Mouse (Mus musculus): Measurements from ENCODE around the gene Pax6. TPM values are rescaled to one million over a fixed set of nuclear protein-coding genes. Genes with fewer than 3 reads are reported as not detected.
A peak's percentile ranks its signal among the peaks of the same experiment; 100 is the strongest.

The Pax6 gene
- polyA plus RNA-seq, 1 experiment from 2014 or later: 0.08 TPM

DNA sequence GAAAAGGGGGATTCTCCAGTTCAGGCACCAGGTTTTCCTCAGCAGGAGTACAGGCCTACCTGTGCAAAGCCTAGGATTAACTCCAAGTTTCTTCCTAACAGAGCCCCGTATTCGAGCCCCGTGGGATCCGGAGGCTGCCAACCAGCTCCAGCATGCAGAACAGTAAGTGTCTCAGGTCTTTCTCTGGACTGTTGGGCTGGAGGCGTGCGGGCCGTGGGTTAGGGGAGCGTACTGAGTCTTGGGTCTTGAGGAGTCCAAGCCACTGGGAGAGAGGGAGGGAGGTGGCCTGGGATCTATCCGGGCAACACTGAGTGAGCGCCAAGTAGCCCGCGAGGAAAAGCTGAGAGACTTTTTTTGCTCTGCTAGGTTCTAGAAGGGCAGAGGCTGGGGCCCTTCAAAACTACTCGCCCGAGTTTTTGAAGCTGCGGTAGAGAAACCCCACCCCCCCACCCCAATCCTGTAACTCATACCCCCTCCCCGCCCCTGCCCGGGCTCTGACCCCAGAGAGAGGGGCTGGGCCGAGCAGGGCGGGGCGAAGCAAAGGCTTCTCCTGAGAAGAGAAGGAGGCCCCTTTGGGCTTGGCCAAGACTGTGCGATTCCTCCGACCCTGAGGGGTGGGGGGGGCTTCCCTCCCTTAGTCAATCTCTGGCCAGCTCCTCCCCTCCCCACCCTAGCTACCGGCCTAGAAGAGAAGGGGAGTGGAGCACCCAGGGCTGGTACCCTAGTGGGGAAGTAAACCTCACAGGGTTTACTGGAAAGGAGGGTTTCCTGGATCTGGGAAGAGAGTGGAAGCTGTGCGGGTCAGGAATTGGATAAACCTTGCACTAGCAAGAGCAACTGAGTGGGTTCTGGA is 11.7 kb downstream of the Pax6 start:
- H3K4me2 ChIP-seq (ENCODE audit: low read depth, low read length): no peak overlapping the region
- H3K27ac ChIP-seq (ENCODE audit: low read length): no peak overlapping the region
- no peaks in the 10 kb centered on the region for H3K36me3 ChIP-seq (ENCODE audit: control insufficient read depth, insufficient read depth)
- H3K9me3 ChIP-seq (replicated peaks; ENCODE audit: control insufficient read depth, low read length): no peaks in the 10 kb centered on the region
- 5% methylated on average over 23 of the region's 24 CpGs for WGBS (ENCODE audit: insufficient replicate concordance)
- peaks cover 94% of the 10 kb centered on the region for H3K27me3 ChIP-seq (ENCODE audit: control insufficient read depth, insufficient read depth, low read depth, low read length)
- no peaks in the 10 kb centered on the region; the same call in 1 of the 2 replicates for H3K4me1 ChIP-seq (ENCODE audit: control insufficient read depth, low read depth, low read length)
- no peak overlapping the region for H3K9ac ChIP-seq (ENCODE audit: low read depth, low read length)
- H3K4me3 ChIP-seq (ENCODE audit: low read depth, low read length): no peak overlapping the region
- ATAC-seq (ENCODE audit: low read depth): no peak

DNA sequence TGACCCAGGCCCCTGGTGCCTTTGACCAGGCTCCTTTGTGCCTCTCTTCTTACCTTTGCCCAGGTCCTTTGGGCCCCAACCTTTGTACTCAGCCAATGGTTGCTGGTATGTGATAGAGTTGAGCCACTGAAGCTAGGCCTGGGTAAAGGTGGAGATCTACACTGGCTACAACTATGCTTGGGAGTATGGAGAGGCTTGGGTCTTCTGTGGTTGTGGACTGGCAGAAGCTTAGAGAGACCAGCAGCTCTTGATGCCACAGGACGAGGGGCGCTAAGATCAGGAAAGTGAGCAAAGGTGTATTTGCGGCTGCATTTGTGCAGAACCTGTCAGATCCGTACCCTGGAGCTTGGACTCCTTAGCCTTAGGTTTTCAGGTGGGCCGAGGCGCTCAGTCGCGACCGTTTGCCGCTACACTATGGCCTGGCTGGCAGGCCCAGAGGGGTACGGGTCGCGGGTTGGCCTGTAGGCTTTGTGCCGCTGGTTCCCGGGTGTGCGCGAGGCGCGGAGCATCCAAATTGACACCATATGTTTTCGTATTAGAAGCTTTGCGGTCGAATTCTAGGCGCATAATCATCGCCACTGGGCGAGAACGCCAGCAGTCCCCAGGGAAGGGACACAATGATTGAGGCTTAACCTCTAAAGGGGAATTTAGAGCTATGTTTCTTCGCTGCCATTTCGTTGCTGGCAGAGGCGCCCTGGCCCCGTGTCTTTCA is 12.5 kb downstream of the Pax6 start:
- H3K4me1 ChIP-seq (ENCODE audit: control insufficient read depth, low read depth, low read length): no peaks in the 10 kb centered on the region; the same call in 1 of the 2 replicates
- H3K9ac ChIP-seq (ENCODE audit: low read depth, low read length): no peak overlapping the region
- peaks cover 94% of the 10 kb centered on the region for H3K27me3 ChIP-seq (ENCODE audit: control insufficient read depth, insufficient read depth, low read depth, low read length)
- 3% methylated on average over 30 of the region's 30 CpGs for WGBS (ENCODE audit: insufficient replicate concordance)
- H3K36me3 ChIP-seq (ENCODE audit: control insufficient read depth, insufficient read depth): no peaks in the 10 kb centered on the region
- no peak overlapping the region for H3K4me3 ChIP-seq (ENCODE audit: low read depth, low read length)
- no peak overlapping the region for H3K4me2 ChIP-seq (ENCODE audit: low read depth, low read length)
- no peak for ATAC-seq (ENCODE audit: low read depth)
- H3K27ac ChIP-seq (ENCODE audit: low read length): no peak overlapping the region
- no peaks in the 10 kb centered on the region for H3K9me3 ChIP-seq (replicated peaks; ENCODE audit: control insufficient read depth, low read length)

DNA sequence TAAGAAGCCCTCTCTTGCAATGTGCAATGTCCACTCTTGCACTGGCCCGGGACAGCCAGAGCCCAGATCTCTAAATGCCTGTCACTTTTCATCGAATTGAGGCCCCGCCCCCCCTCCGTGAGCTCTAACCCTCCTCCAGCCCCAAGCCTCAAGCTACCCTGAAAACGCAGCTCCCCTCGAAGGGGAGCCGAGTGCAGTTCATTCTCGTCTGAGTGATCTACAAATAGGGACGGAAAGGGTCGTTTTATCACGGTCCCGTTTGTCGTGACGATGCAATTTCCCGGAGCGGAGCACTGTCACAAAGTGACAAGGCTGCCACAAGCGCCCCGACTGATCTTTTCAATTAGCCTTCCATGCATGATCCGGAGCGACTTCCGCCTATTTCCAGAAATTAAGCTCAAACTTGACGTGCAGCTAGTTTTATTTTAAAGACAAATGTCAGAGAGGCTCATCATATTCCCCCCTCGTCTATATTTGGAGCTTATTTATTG is 13.4 kb downstream of the Pax6 start:
- Histone ChIP-seq H3K27me3 (ENCODE audit: control insufficient read depth, insufficient read depth, low read depth, low read length) (peaks cover 94% of the 10 kb centered on the region), H3K9ac (ENCODE audit: low read depth, low read length) (no peak overlapping the region), H3K4me3 (ENCODE audit: low read depth, low read length) (0 out of 2 replicates have a peak overlapping the region, but pooled peaks have one; percentile 0), H3K4me2 (ENCODE audit: low read depth, low read length) (no peak overlapping the region), H3K36me3 (ENCODE audit: control insufficient read depth, insufficient read depth) (no peaks in the 10 kb centered on the region), H3K27ac (ENCODE audit: low read length) (no peak overlapping the region), H3K9me3 (replicated peaks; ENCODE audit: control insufficient read depth, low read length) (no peaks in the 10 kb centered on the region), H3K4me1 (ENCODE audit: control insufficient read depth, low read depth, low read length) (no peaks in the 10 kb centered on the region; the same call in 1 of the 2 replicates)
- no peak for ATAC-seq (ENCODE audit: low read depth)
- under 1% methylated on average over 23 of the region's 23 CpGs for WGBS (ENCODE audit: insufficient replicate concordance)

GRCm38 (mm10) chr2:105682634-105683351 is 14.1 kb downstream of the Pax6 start:
- no peak overlapping the region for H3K4me2 ChIP-seq (ENCODE audit: low read depth, low read length)
- H3K4me3 ChIP-seq (ENCODE audit: low read depth, low read length): no peak overlapping the region
- peaks cover 94% of the 10 kb centered on the region for H3K27me3 ChIP-seq (ENCODE audit: control insufficient read depth, insufficient read depth, low read depth, low read length)
- H3K9ac ChIP-seq (ENCODE audit: low read depth, low read length): no peak overlapping the region
- 2% methylated on average over 21 of the region's 21 CpGs for whole genome bisulfite sequencing (ENCODE audit: insufficient replicate concordance)
- no peaks in the 10 kb centered on the region for H3K9me3 ChIP-seq (replicated peaks; ENCODE audit: control insufficient read depth, low read length)
- H3K4me1 ChIP-seq (ENCODE audit: control insufficient read depth, low read depth, low read length): peaks cover 2% of the 10 kb centered on the region
- ATAC-seq (ENCODE audit: low read depth): no peak
- no peaks in the 10 kb centered on the region for H3K36me3 ChIP-seq (ENCODE audit: control insufficient read depth, insufficient read depth)
- H3K27ac ChIP-seq (ENCODE audit: low read length): no peak overlapping the region

DNA sequence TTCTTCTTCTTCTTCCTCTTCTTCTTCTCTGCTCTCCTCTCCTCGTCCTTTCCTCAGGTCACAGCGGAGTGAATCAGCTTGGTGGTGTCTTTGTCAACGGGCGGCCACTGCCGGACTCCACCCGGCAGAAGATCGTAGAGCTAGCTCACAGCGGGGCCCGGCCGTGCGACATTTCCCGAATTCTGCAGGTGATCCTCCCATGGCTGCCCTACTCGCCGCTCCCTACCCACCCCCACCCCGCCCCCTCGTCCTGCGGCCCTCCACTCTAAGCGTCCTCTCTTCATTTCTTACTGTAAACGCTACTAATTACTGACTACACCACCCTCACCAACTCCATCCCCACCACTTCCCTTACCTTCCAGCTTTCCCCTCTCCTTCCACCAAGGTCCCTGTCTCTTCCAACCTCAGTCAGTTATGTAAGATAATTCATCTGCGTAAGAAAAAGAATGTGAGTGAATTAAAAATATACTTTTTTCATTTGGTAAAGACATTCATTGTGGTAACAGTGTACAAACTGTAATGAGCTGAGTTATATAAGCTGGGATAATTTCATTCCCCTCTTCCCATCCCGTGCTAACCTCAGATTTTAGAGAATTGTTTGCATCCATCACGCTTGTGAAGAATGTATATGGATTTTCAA is 15.2 kb downstream of the Pax6 start:
- peaks cover 2% of the 10 kb centered on the region for H3K4me1 ChIP-seq (ENCODE audit: control insufficient read depth, low read depth, low read length)
- H3K9me3 ChIP-seq (replicated peaks; ENCODE audit: control insufficient read depth, low read length): no peaks in the 10 kb centered on the region
- under 1% methylated on average over 22 of the region's 22 CpGs for WGBS (ENCODE audit: insufficient replicate concordance)
- no peak for ATAC-seq (ENCODE audit: low read depth)
- H3K4me2 ChIP-seq (ENCODE audit: low read depth, low read length): no peak overlapping the region
- H3K4me3 ChIP-seq (ENCODE audit: low read depth, low read length): no peak overlapping the region
- H3K9ac ChIP-seq (ENCODE audit: low read depth, low read length): no peak overlapping the region
- H3K27ac ChIP-seq (ENCODE audit: low read length): no peak overlapping the region
- H3K27me3 ChIP-seq (ENCODE audit: control insufficient read depth, insufficient read depth, low read depth, low read length): peaks cover 96% of the 10 kb centered on the region
- H3K36me3 ChIP-seq (ENCODE audit: control insufficient read depth, insufficient read depth): no peaks in the 10 kb centered on the region

- H3K4me2 ChIP-seq (ENCODE audit: low read depth, low read length): no peak overlapping the region
- H3K4me1 ChIP-seq (ENCODE audit: control insufficient read depth, low read depth, low read length): peaks cover 2% of the 10 kb centered on the region
- no peaks in the 10 kb centered on the region for H3K9me3 ChIP-seq (replicated peaks; ENCODE audit: control insufficient read depth, low read length)
- no peak overlapping the region for H3K27ac ChIP-seq (ENCODE audit: low read length)
- no peak for ATAC-seq (ENCODE audit: low read depth)
- no peaks in the 10 kb centered on the region for H3K36me3 ChIP-seq (ENCODE audit: control insufficient read depth, insufficient read depth)
- no peak overlapping the region for H3K4me3 ChIP-seq (ENCODE audit: low read depth, low read length)
- H3K9ac ChIP-seq (ENCODE audit: low read depth, low read length): no peak overlapping the region
- 2% methylated on average over 11 of the region's 11 CpGs for WGBS (ENCODE audit: insufficient replicate concordance)
- H3K27me3 ChIP-seq (ENCODE audit: control insufficient read depth, insufficient read depth, low read depth, low read length): peaks cover 96% of the 10 kb centered on the region
These were observed 16.4 kb downstream of the Pax6 start for GRCm38 (mm10) chr2:105684991-105685650.

DNA sequence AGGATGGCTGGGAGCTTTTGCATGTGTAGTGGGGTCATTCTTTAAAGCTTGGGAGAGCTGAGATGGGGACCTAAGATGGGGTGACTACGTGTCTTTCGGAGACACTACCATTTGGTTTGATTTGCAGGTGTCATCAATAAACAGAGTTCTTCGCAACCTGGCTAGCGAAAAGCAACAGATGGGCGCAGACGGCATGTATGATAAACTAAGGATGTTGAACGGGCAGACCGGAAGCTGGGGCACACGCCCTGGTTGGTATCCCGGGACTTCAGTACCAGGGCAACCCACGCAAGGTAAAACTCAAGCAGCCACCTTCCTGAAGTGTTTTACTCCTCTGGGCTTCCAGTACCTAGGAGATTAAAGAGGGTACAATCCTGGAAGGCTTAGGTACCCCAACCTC is 17.0 kb downstream of the Pax6 start:
- Histone ChIP-seq H3K36me3 (ENCODE audit: control insufficient read depth, insufficient read depth) (no peaks in the 10 kb centered on the region), H3K27me3 (ENCODE audit: control insufficient read depth, insufficient read depth, low read depth, low read length) (peaks cover 96% of the 10 kb centered on the region), H3K4me1 (ENCODE audit: control insufficient read depth, low read depth, low read length) (peaks cover 2% of the 10 kb centered on the region), H3K27ac (ENCODE audit: low read length) (no peak overlapping the region), H3K4me2 (ENCODE audit: low read depth, low read length) (no peak overlapping the region), H3K4me3 (ENCODE audit: low read depth, low read length) (no peak overlapping the region), H3K9ac (ENCODE audit: low read depth, low read length) (no peak overlapping the region), H3K9me3 (replicated peaks; ENCODE audit: control insufficient read depth, low read length) (no peaks in the 10 kb centered on the region)
- ATAC-seq (ENCODE audit: low read depth): no peak
- WGBS (ENCODE audit: insufficient replicate concordance): 6% methylated on average over 11 of the region's 11 CpGs
